Mouse (Mus musculus) MEL (cell line): ENCODE data around the gene Anxa4. TPM values are rescaled to one million over a fixed set of nuclear protein-coding genes. Genes with fewer than 3 reads are reported as not detected.

ENCODE experiments used
- DNase-seq: peaks from one replicate; pipeline ENCODE4 v3.0.0; 2011; ENCODE audit warnings: low read depth, low spot score
- H3K27ac ChIP-seq: 2 replicates; pipeline ENCODE4 v1.5.1; 2012; ENCODE audit warnings: low read depth, mild to moderate bottlenecking, control low read depth, low read length, moderate library complexity; ENCODE audit not compliant: control insufficient read depth
- H3K27me3 ChIP-seq, 2 experiments: fragments of 150-350 bp in 1 of 2; sonication (generic) in 1 of 2; 2 replicates each; pipeline ENCODE4 v1.6.1; 2012; ENCODE audit warnings: low read length in 2 of 2, mild to moderate bottlenecking in 2 of 2, improper control_type of control experiment in 1 of 2, moderate library complexity in 1 of 2; ENCODE audit not compliant: insufficient read depth in 2 of 2, control insufficient read depth in 1 of 2
- H3K36me3 ChIP-seq, 2 experiments: 2 replicates each; pipeline ENCODE4 v1.6.1; 2012 to 2014; ENCODE audit warnings: low read length in 2 of 2, improper control_type of control experiment in 1 of 2, inconsistent platforms in 1 of 2, mild to moderate bottlenecking in 1 of 2; ENCODE audit not compliant: insufficient read depth in 2 of 2, control insufficient read depth in 1 of 2
- H3K4me1 ChIP-seq, 2 experiments: fragments of 150-350 bp in 1 of 2; sonication (generic) in 1 of 2; 2 replicates each; pipeline ENCODE4 v1.6.1; 2012; ENCODE audit warnings: low read length in 2 of 2, improper control_type of control experiment in 1 of 2, mild to moderate bottlenecking in 1 of 2; ENCODE audit not compliant: insufficient read depth in 2 of 2, control insufficient read depth in 1 of 2
- H3K4me3 ChIP-seq, 2 experiments: fragments of 150-350 bp in 1 of 2; sonication (generic) in 1 of 2; 2 replicates each; pipeline ENCODE4 v1.5.1; 2012; ENCODE audit warnings: low read depth in 2 of 2, low read length in 2 of 2, mild to moderate bottlenecking in 2 of 2, moderate library complexity in 2 of 2, control low read depth in 1 of 2, improper control_type of control experiment in 1 of 2; ENCODE audit not compliant: control insufficient read depth in 1 of 2, insufficient read depth in 1 of 2
- H3K79me2 ChIP-seq: 2 replicates; pipeline ENCODE4 v1.6.1; 2012; ENCODE audit warnings: mild to moderate bottlenecking, low read length, moderate library complexity; ENCODE audit not compliant: control insufficient read depth, poor library complexity, insufficient read depth
- H3K9ac ChIP-seq: 2 replicates; pipeline ENCODE4 v1.6.1; 2012; ENCODE audit warnings: low read depth, mild to moderate bottlenecking, control low read depth, low read length, moderate library complexity; ENCODE audit not compliant: control insufficient read depth, poor library complexity, severe bottlenecking
- H3K9me3 ChIP-seq: fragments of 150-350 bp; sonication (generic); replicated peaks from 2 replicates; pipeline ENCODE4 v1.6.1; 2012; ENCODE audit warnings: mild to moderate bottlenecking, low read length, improper control_type of control experiment, moderate library complexity; ENCODE audit not compliant: insufficient read depth
- BHLHE40 ChIP-seq: IDR thresholded peaks from 2 replicates; pipeline ENCODE4 v1.6.1; 2012; ENCODE audit warnings: low read depth, mild to moderate bottlenecking, inconsistent platforms, low read length, improper control_type of control experiment, borderline replicate concordance
- CHD1 ChIP-seq: IDR thresholded peaks from 2 replicates; pipeline ENCODE4 v1.6.1; 2012; ENCODE audit warnings: low read depth, mild to moderate bottlenecking, inconsistent platforms, low read length, improper control_type of control experiment
- CHD2 ChIP-seq: IDR thresholded peaks from 2 replicates; pipeline ENCODE4 v1.6.1; 2011; ENCODE audit warnings: low read length, improper control_type of control experiment
- CTCF ChIP-seq, 3 experiments: IDR thresholded peaks in 2 of 3; conservative IDR thresholded peaks in 1 of 3; 2 replicates each; pipeline ENCODE4 v1.5.1; 2011 to 2012; ENCODE audit warnings: low read length in 3 of 3, low read depth in 2 of 3, mild to moderate bottlenecking in 2 of 3, improper control_type of control experiment in 1 of 3, inconsistent platforms in 1 of 3, mixed read lengths in 1 of 3, moderate library complexity in 1 of 3; ENCODE audit not compliant: control insufficient read depth in 1 of 3, insufficient read depth in 1 of 3, poor library complexity in 1 of 3, severe bottlenecking in 1 of 3
- EP300 ChIP-seq, 2 experiments: IDR thresholded peaks; 2 replicates each; pipeline ENCODE4 v1.6.1; 2011; ENCODE audit warnings: improper control_type of control experiment in 2 of 2, low read length in 2 of 2, low read depth in 1 of 2, mild to moderate bottlenecking in 1 of 2
- GABPA ChIP-seq: IDR thresholded peaks from 2 replicates; pipeline ENCODE4 v1.6.1; 2012; ENCODE audit warnings: low read depth, mild to moderate bottlenecking, inconsistent platforms, low read length, improper control_type of control experiment, moderate library complexity
- GATA1 ChIP-seq: IDR thresholded peaks from 2 replicates; pipeline ENCODE4 v1.6.1; 2011; ENCODE audit warnings: low read depth, low read length, improper control_type of control experiment
- HCFC1 ChIP-seq: IDR thresholded peaks from 2 replicates; pipeline ENCODE4 v1.6.1; 2012; ENCODE audit warnings: low read depth, mild to moderate bottlenecking, inconsistent platforms, low read length, improper control_type of control experiment, moderate library complexity
- JUND ChIP-seq: IDR thresholded peaks from 2 replicates; pipeline ENCODE4 v1.6.1; 2011; ENCODE audit warnings: low read depth, mild to moderate bottlenecking, improper control_type of control experiment, low read length
- MAFK ChIP-seq: IDR thresholded peaks from 2 replicates; pipeline ENCODE4 v1.6.1; 2011; ENCODE audit warnings: low read depth, mild to moderate bottlenecking, low read length, improper control_type of control experiment, borderline replicate concordance
- MAX ChIP-seq: IDR thresholded peaks from 2 replicates; pipeline ENCODE4 v1.6.1; 2011; ENCODE audit warnings: low read length, improper control_type of control experiment
- MAZ ChIP-seq: IDR thresholded peaks from 2 replicates; pipeline ENCODE4 v1.6.1; 2012; ENCODE audit warnings: low read depth, mild to moderate bottlenecking, inconsistent platforms, low read length, improper control_type of control experiment
- MYB ChIP-seq: IDR thresholded peaks from 2 replicates; pipeline ENCODE4 v1.6.1; 2011; ENCODE audit warnings: mild to moderate bottlenecking, low read depth, low read length, improper control_type of control experiment
- MYC ChIP-seq: IDR thresholded peaks from 2 replicates; pipeline ENCODE4 v1.6.1; 2011; ENCODE audit warnings: low read depth, mild to moderate bottlenecking, low read length, improper control_type of control experiment, moderate library complexity
- NELFE ChIP-seq: IDR thresholded peaks from 2 replicates; pipeline ENCODE4 v1.6.1; 2011; ENCODE audit warnings: low read depth, low read length, improper control_type of control experiment
- NRF1 ChIP-seq: IDR thresholded peaks from 2 replicates; pipeline ENCODE4 v1.6.1; 2014; ENCODE audit warnings: low read depth, mild to moderate bottlenecking, inconsistent platforms, low read length, improper control_type of control experiment, moderate library complexity; ENCODE audit not compliant: poor library complexity, insufficient read depth, severe bottlenecking
- POLR2AphosphoS2 ChIP-seq: IDR thresholded peaks from 2 replicates; pipeline ENCODE4 v1.6.1; 2011; ENCODE audit warnings: low read length, improper control_type of control experiment
- SIN3A ChIP-seq: IDR thresholded peaks from 2 replicates; pipeline ENCODE4 v1.6.1; 2012; ENCODE audit warnings: low read length, improper control_type of control experiment, inconsistent platforms
- SMC3 ChIP-seq: IDR thresholded peaks from 2 replicates; pipeline ENCODE4 v1.6.1; 2011; ENCODE audit warnings: low read depth, low read length, improper control_type of control experiment
- TAL1 ChIP-seq: IDR thresholded peaks from 2 replicates; pipeline ENCODE4 v1.6.1; 2012; ENCODE audit warnings: mild to moderate bottlenecking, inconsistent platforms, low read length, moderate library complexity, mixed read lengths
- TBP ChIP-seq: IDR thresholded peaks from 2 replicates; pipeline ENCODE4 v1.8.0; 2011; ENCODE audit warnings: low read depth, low read length, improper control_type of control experiment
- TCF12 ChIP-seq: IDR thresholded peaks from 2 replicates; pipeline ENCODE4 v1.6.1; 2014; ENCODE audit warnings: low read depth, mild to moderate bottlenecking, inconsistent platforms, low read length, improper control_type of control experiment, moderate library complexity
- USF1 ChIP-seq: IDR thresholded peaks from 2 replicates; pipeline ENCODE4 v1.6.1; 2014; ENCODE audit warnings: low read depth, mild to moderate bottlenecking, inconsistent platforms, low read length, improper control_type of control experiment, moderate library complexity
- USF2 ChIP-seq, 2 experiments: IDR thresholded peaks; 2 replicates each; pipeline ENCODE4 v1.6.1; 2011 to 2012; ENCODE audit warnings: improper control_type of control experiment in 2 of 2, low read length in 2 of 2, borderline replicate concordance in 1 of 2, inconsistent platforms in 1 of 2, low read depth in 1 of 2, mild to moderate bottlenecking in 1 of 2; ENCODE audit not compliant: insufficient read depth in 1 of 2
- ZC3H11A ChIP-seq: IDR thresholded peaks from 2 replicates; pipeline ENCODE4 v1.6.1; 2012; ENCODE audit warnings: low read depth, mild to moderate bottlenecking, inconsistent platforms, low read length, improper control_type of control experiment
- ZKSCAN1 ChIP-seq: IDR thresholded peaks from 2 replicates; pipeline ENCODE4 v1.6.1; 2012; ENCODE audit warnings: low read depth, mild to moderate bottlenecking, inconsistent platforms, low read length, improper control_type of control experiment, moderate library complexity
- ZMIZ1 ChIP-seq: IDR thresholded peaks from 2 replicates; pipeline ENCODE4 v1.6.1; 2012; ENCODE audit warnings: low read depth, mild to moderate bottlenecking, inconsistent platforms, low read length, improper control_type of control experiment, moderate library complexity
- ZNF384 ChIP-seq: IDR thresholded peaks from 2 replicates; pipeline ENCODE4 v1.6.1; 2012; ENCODE audit warnings: low read depth, mild to moderate bottlenecking, inconsistent platforms, low read length, improper control_type of control experiment
- polyA plus RNA-seq, 2 experiments: library from polyadenylated mRNA; stranded (reverse) in 1 of 2; unstranded in 1 of 2; fragments of >175 nt in 1 of 2; fragments of >200 nt in 1 of 2; gene quantifications; 2 replicates each; pipeline versions ENCODE4 v1.2.1 to v1.2.4; 2012; ENCODE audit warnings: low replicate concordance in 2 of 2, low read depth in 1 of 2; ENCODE audit not compliant: insufficient read length in 2 of 2, insufficient read depth in 1 of 2, missing spikeins in 1 of 2
- total RNA-seq: library from RNA; depleted of rRNA; stranded (reverse); fragments of 300-350 nt; gene quantifications from 2 replicates; pipeline ENCODE4 v1.2.3, GENCODE M21; 2012

Anxa4 gene
- total and polyA plus RNA-seq, 3 experiments = 31.1 to 176 (median 53.6) TPM

- TF ChIP-seq HCFC1 (no peak), SMC3 (no peak), EP300 (IDR thresholded peaks at IDR 0.05; ENCODE audit: low read depth in 1 of 2, low read length in 2 of 2) (peak; percentile 27 to 76; a peak in 3 of 4 replicates)
Observed at GRCm38 (mm10) chr6:86778910-86779594, 14.3 kb downstream of the Anxa4 start (continued).

GRCm38 (mm10) chr6:86777181-86777580 lies 16.2 kb downstream of the Anxa4 start:
- Histone ChIP-seq H3K27ac (no peak overlapping the region), H3K27me3 (no peaks in the 10 kb centered on the region), H3K36me3 (peaks cover 0 to 42% of the 10 kb centered on the region in 2 experiments; a peak in 2 of 4 replicates), H3K9ac (no peak overlapping the region), H3K4me1 (peaks cover 13 to 54% of the 10 kb centered on the region in 2 experiments), H3K79me2 (no peaks in the 10 kb centered on the region), H3K9me3 (no peaks in the 10 kb centered on the region), H3K4me3 (no peak overlapping the region)
- DNase-seq = no peak
- TF ChIP-seq BHLHE40 (no peak), CTCF (IDR thresholded peaks at IDR 0.05 in 2 of 3, conservative IDR thresholded peaks at IDR 0.05 in 1 of 3; ENCODE audit: control insufficient read depth in 1 of 3, insufficient read depth in 1 of 3, low read depth in 2 of 3, low read length in 3 of 3, poor library complexity in 1 of 3, severe bottlenecking in 1 of 3) (no peak), MYB (no peak), MAX (no peak), TBP (no peak), SIN3A (no peak), USF2 (IDR thresholded peaks at IDR 0.05; ENCODE audit: borderline replicate concordance in 1 of 2, insufficient read depth in 1 of 2, low read depth in 1 of 2, low read length in 2 of 2) (no peak), NELFE (no peak), TAL1 (no peak), USF1 (no peak), ZNF384 (no peak), ZC3H11A (no peak), SMC3 (no peak), TCF12 (no peak), MAZ (no peak), POLR2AphosphoS2 (no peak)

GRCm38 (mm10) chr6:86776706-86777071 lies 16.7 kb downstream of the Anxa4 start:
- Histone ChIP-seq H3K27me3 (no peaks in the 10 kb centered on the region), H3K4me1 (peaks cover 13 to 49% of the 10 kb centered on the region in 2 experiments)
- TF ChIP-seq GATA1 (no peak), ZMIZ1 (no peak), MYC (no peak), HCFC1 (no peak), TAL1 (no peak), ZKSCAN1 (no peak), MAZ (no peak), USF2 (IDR thresholded peaks at IDR 0.05; ENCODE audit: borderline replicate concordance in 1 of 2, insufficient read depth in 1 of 2, low read depth in 1 of 2, low read length in 2 of 2) (no peak), MAFK (no peak), JUND (no peak), CHD1 (no peak), GABPA (no peak), MYB (no peak), CHD2 (no peak), NRF1 (no peak)
- TF ChIP-seq, all 39 proteins: peak for 0
- H3K9ac ChIP-seq = no peak overlapping the region
- peaks cover 0 to 42% of the 10 kb centered on the region in 2 experiments; a peak in 2 of 4 replicates for H3K36me3 ChIP-seq
- DNase-seq = no peak
- no peak overlapping the region for H3K4me3 ChIP-seq
- no peaks in the 10 kb centered on the region for H3K79me2 ChIP-seq
- no peaks in the 10 kb centered on the region for H3K9me3 ChIP-seq
- H3K27ac ChIP-seq = no peak overlapping the region
